Comparison of ENCODE assay signal across 11 mouse cellular contexts in the genomic region with DNA sequence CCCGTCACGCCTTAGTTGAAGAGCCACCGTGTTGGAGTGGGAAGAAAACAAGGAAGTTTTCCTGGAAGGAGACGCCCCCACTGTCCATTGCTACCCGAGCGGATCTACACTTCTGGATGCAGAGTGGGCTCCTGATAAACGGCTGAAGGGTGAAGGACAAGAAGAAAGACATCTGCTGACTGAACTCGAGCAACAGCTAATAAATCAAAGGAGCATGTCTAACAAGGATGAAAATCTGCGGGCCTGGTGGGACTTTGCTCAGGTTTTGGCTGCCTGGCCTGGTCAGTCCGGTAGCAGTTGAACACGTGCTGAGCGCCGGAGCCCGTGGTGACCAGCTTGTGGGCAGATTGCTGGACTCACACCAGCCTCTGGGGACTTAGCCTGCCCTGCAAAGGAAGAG. TPM values are rescaled to one million over a fixed set of nuclear protein-coding genes. Genes with fewer than 3 reads are reported as not detected.
DNase-seq lines count a peak whose midpoint lies in the region; ATAC-seq lines count a peak whose summit lies in the region.
"Had no signal": no experiment of that assay in that cellular context is flagged by ENCODE, and none has a peak within 500 bp of the region (broad histone marks: within the 10 kb centered on the region; RNA-seq: fewer than 3 reads in every experiment).

No protein-coding gene starts in this region.

- peak; percentile 30 for DNase-seq in layer of hippocampus, adult 11-12 months (ENCODE audit: low spot score)
- DNase-seq in layer of hippocampus, adult 8-10 months (ENCODE audit: low spot score in 2 of 2) = no peak
- DNase-seq in forebrain, embryonic 11.5 days (ENCODE audit: low spot score) = no peak
- DNase-seq in gastrocnemius, adult 8-10 months (ENCODE audit: low spot score in 2 of 2) = no peak
- DNase-seq in left cerebral cortex, adult 18-20 months (ENCODE audit: low spot score in 2 of 2) = no peak

- no peak overlapping the region for H3K4me3 ChIP-seq in forebrain, embryonic 11.5 days (ENCODE audit: low read depth, low read length)
- peak overlapping the region; percentile 27 for H3K4me3 ChIP-seq in kidney, embryonic 15.5 days (replicated peaks)
- no peak overlapping the region for H3K4me3 ChIP-seq in neural tube, embryonic 12.5 days

- no peak overlapping the region for H3K27ac ChIP-seq in forebrain, embryonic 11.5 days (ENCODE audit: low read depth, low read length)
- peak overlapping the region; percentile 51; the same call in 1 of the 2 replicates for H3K27ac ChIP-seq in kidney, embryonic 15.5 days
- H3K27ac ChIP-seq in neural tube, embryonic 12.5 days = no peak overlapping the region
- H3K27ac ChIP-seq: liver, embryonic 14.5 days had no signal

- H3K9ac ChIP-seq in forebrain, embryonic 11.5 days (ENCODE audit: low read length) = no peak overlapping the region
- no peak overlapping the region for H3K9ac ChIP-seq in kidney, embryonic 15.5 days
- no peak overlapping the region for H3K9ac ChIP-seq in neural tube, embryonic 12.5 days
- H3K9ac ChIP-seq: liver, embryonic 14.5 days had no signal

- no peaks in the 10 kb centered on the region for H3K9me3 ChIP-seq in forebrain, embryonic 11.5 days (ENCODE audit: control insufficient read depth, low read length)
- no peaks in the 10 kb centered on the region for H3K9me3 ChIP-seq in kidney, embryonic 15.5 days (replicated peaks)
- H3K9me3 ChIP-seq in neural tube, embryonic 12.5 days = no peaks in the 10 kb centered on the region

- no peaks in the 10 kb centered on the region for H3K4me1 ChIP-seq in forebrain, embryonic 11.5 days (replicated peaks; ENCODE audit: control insufficient read depth, insufficient read depth, low read length)
- peaks cover 23% of the 10 kb centered on the region for H3K4me1 ChIP-seq in kidney, embryonic 15.5 days
- peaks cover 20% of the 10 kb centered on the region; the same call in 1 of the 2 replicates for H3K4me1 ChIP-seq in neural tube, embryonic 12.5 days

- H3K36me3 ChIP-seq in forebrain, embryonic 11.5 days (ENCODE audit: control insufficient read depth, insufficient read depth, low read length) = no peaks in the 10 kb centered on the region
- no peaks in the 10 kb centered on the region for H3K36me3 ChIP-seq in kidney, embryonic 15.5 days
- H3K36me3 ChIP-seq in neural tube, embryonic 12.5 days = no peaks in the 10 kb centered on the region

- no peak for ATAC-seq in forebrain, embryonic 11.5 days (replicated peaks; ENCODE audit: low FRiP score)
- ATAC-seq in kidney, embryonic 15.5 days (replicated peaks; ENCODE audit: low FRiP score) = no peak
- ATAC-seq in neural tube, embryonic 12.5 days (ENCODE audit: low FRiP score, low read depth) = no peak
- no peak for ATAC-seq in megakaryocyte progenitor cell, adult 5-6 weeks (replicated peaks; ENCODE audit: poor library complexity)

- no peaks in the 10 kb centered on the region for H3K27me3 ChIP-seq in forebrain, embryonic 11.5 days (ENCODE audit: control insufficient read depth, insufficient read depth, low read length)
- H3K27me3 ChIP-seq in kidney, embryonic 15.5 days = no peaks in the 10 kb centered on the region; the same call in 1 of the 2 replicates
- no peaks in the 10 kb centered on the region for H3K27me3 ChIP-seq in neural tube, embryonic 12.5 days (replicated peaks)

- 80% methylated on average over 14 of the region's 14 CpGs for WGBS in forebrain, embryonic 11.5 days
- WGBS in kidney, embryonic 15.5 days = 23% methylated on average over 14 of the region's 14 CpGs
- 45% methylated on average over 14 of the region's 14 CpGs for WGBS in neural tube, embryonic 12.5 days

- peak overlapping the region; percentile 36; the same call in 1 of the 2 replicates for H3K4me2 ChIP-seq in forebrain, embryonic 11.5 days (ENCODE audit: low read depth, low read length, severe bottlenecking)
- H3K4me2 ChIP-seq in kidney, embryonic 15.5 days = peak overlapping the region; percentile 59
- peak overlapping the region; percentile 50 for H3K4me2 ChIP-seq in neural tube, embryonic 12.5 days (replicated peaks)

RNA-seq across cellular contexts. Expression of a gene that starts 0.6 kb away (rescaled TPM):
- total RNA-seq in layer of hippocampus, adult 8-10 months (2022) = 10 to 100 TPM in 2 of 4 experiments, 1 to 10 TPM in 2; 7.5 to 18.1 (median 9.6) TPM
- 1.1 and 1.8 TPM in 2 replicates for polyA plus RNA-seq in forebrain, embryonic 11.5 days (2014; fragmentation: Nextera tagmentation; extraction: Ambion mirVana)
- 1.6 and 2.7 TPM in 2 replicates for polyA plus RNA-seq in kidney, embryonic 15.5 days (2015; fragmentation: Nextera tagmentation; extraction: Ambion mirVana)
- 2.1 and 2.3 TPM in 2 replicates for polyA plus RNA-seq in neural tube, embryonic 12.5 days (2016; fragmentation: Nextera tagmentation; extraction: Ambion mirVana)
- total RNA-seq in gastrocnemius, adult 8-10 months (2022) = not detected
- not detected in 2 replicates for total RNA-seq in megakaryocyte progenitor cell, adult 5-6 weeks (2015)
- total RNA-seq in megakaryocyte progenitor cell, adult 5-6 weeks (2017) = not detected in 2 replicates
- total RNA-seq in left cerebral cortex, adult 18-20 months (2021) = 1 to 10 TPM; 7.3 to 8.2 TPM

RNA-seq across cellular contexts. Expression of a gene that starts 29.1 kb away (rescaled TPM):
- total RNA-seq in layer of hippocampus, adult 8-10 months (2022) = not detected
- not detected in 2 replicates for polyA plus RNA-seq in forebrain, embryonic 11.5 days (2014; fragmentation: Nextera tagmentation; extraction: Ambion mirVana)
- polyA plus RNA-seq in kidney, embryonic 15.5 days (2015; fragmentation: Nextera tagmentation; extraction: Ambion mirVana) = not detected in 2 replicates
- polyA plus RNA-seq in neural tube, embryonic 12.5 days (2016; fragmentation: Nextera tagmentation; extraction: Ambion mirVana) = not detected in 2 replicates
- not detected for total RNA-seq in gastrocnemius, adult 8-10 months (2022)
- total RNA-seq in megakaryocyte progenitor cell, adult 5-6 weeks (2015) = 0.25 TPM in 1 of 2 replicates, not detected in the other
- not detected in 2 replicates for total RNA-seq in megakaryocyte progenitor cell, adult 5-6 weeks (2017)
- not detected for total RNA-seq in left cerebral cortex, adult 18-20 months (2021)
- polyA plus RNA-seq: embryonic facial prominence, embryonic 11.5 days; spleen, adult 2 months had no signal

RNA-seq across cellular contexts. Expression of a gene that starts 32.5 kb away (rescaled TPM):
- 1 to 10 TPM; 1.3 to 4.5 (median 2.3) TPM for total RNA-seq in layer of hippocampus, adult 8-10 months (2022)
- polyA plus RNA-seq in forebrain, embryonic 11.5 days (2014; fragmentation: Nextera tagmentation; extraction: Ambion mirVana) = 0.21 and 0.24 TPM in 2 replicates
- polyA plus RNA-seq in kidney, embryonic 15.5 days (2015; fragmentation: Nextera tagmentation; extraction: Ambion mirVana) = 0.51 and 0.53 TPM in 2 replicates
- 0.65 and 1.0 TPM in 2 replicates for polyA plus RNA-seq in neural tube, embryonic 12.5 days (2016; fragmentation: Nextera tagmentation; extraction: Ambion mirVana)
- total RNA-seq in gastrocnemius, adult 8-10 months (2022) = 10 to 100 TPM; 32.3 to 43.2 (median 36.3) TPM
- 0.89 and 1.6 TPM in 2 replicates for total RNA-seq in megakaryocyte progenitor cell, adult 5-6 weeks (2015)
- 1.7 and 1.9 TPM in 2 replicates for total RNA-seq in megakaryocyte progenitor cell, adult 5-6 weeks (2017)
- 1 to 10 TPM; 1.4 to 2.0 TPM for total RNA-seq in left cerebral cortex, adult 18-20 months (2021)

Comparison
In these comparisons a context has a peak if more than half of its experiments do, and no peak if none do; other contexts are left out.
1. RNA of a gene that starts 0.6 kb away (total RNA-seq): 7.5 to 18.1 TPM in layer of hippocampus, adult 8-10 months and 7.3 to 8.2 TPM in left cerebral cortex, adult 18-20 months; not detected in gastrocnemius, adult 8-10 months and not detected in megakaryocyte progenitor cell, adult 5-6 weeks; every median in the first group is over 4 times any median in the second.
2. RNA of a gene that starts 32.5 kb away (total RNA-seq): 32.3 to 43.2 TPM in gastrocnemius, adult 8-10 months; 1.3 to 4.5 TPM in layer of hippocampus, adult 8-10 months, 1.4 to 2.0 TPM in left cerebral cortex, adult 18-20 months and 0.89 to 1.9 TPM in megakaryocyte progenitor cell, adult 5-6 weeks; every median in the first group is over 4 times any median in the second.
3. Peak in every context shown above with its lines, with median percentiles within 50 percentile points of each other: H3K4me2 ChIP-seq.